Mouse (Mus musculus): ENCODE measurements around the gene Adamts9. TPM values are rescaled to one million over a fixed set of nuclear protein-coding genes. Genes with fewer than 3 reads are reported as not detected.

The Adamts9 gene
- polyA plus RNA-seq, 1 experiment from 2014 or later, result 8.2 TPM

- no peaks in the 10 kb centered on the region for H3K27me3 ChIP-seq (replicated peaks; ENCODE audit: control insufficient read depth, insufficient read depth, low read length)
- H3K36me3 ChIP-seq (ENCODE audit: control insufficient read depth, insufficient read depth, low read length), result peaks cover 16% of the 10 kb centered on the region
- 76% methylated on average over 4 of the region's 4 CpGs for WGBS
- no peak overlapping the region for H3K4me2 ChIP-seq (ENCODE audit: low read depth, low read length)
- H3K9me3 ChIP-seq (ENCODE audit: control insufficient read depth, low read length), result no peaks in the 10 kb centered on the region
- no peak overlapping the region for H3K4me3 ChIP-seq (ENCODE audit: low read depth, low read length)
- peaks cover 5% of the 10 kb centered on the region; the same call in 1 of the 2 replicates for H3K4me1 ChIP-seq (ENCODE audit: control insufficient read depth, insufficient read depth, low read length)
- no peak for ATAC-seq (ENCODE audit: low read depth)
- H3K9ac ChIP-seq (ENCODE audit: low read depth, low read length), result no peak overlapping the region
- DNase-seq (ENCODE audit: low spot score), result no peak
- H3K27ac ChIP-seq (replicated peaks; ENCODE audit: low read depth, low read length), result no peak overlapping the region
Measured at GRCm38 (mm10) chr6:92846614-92847013, 96.7 kb downstream of the Adamts9 start.

- H3K4me1 ChIP-seq (ENCODE audit: control insufficient read depth, insufficient read depth, low read length), result peaks cover 6% of the 10 kb centered on the region; the same call in 1 of the 2 replicates
- ATAC-seq (ENCODE audit: low read depth) (no peak), DNase-seq (ENCODE audit: low spot score) (no peak)
- WGBS, result 90% methylated on average over 8 of the region's 8 CpGs
- no peak overlapping the region for H3K4me2 ChIP-seq (ENCODE audit: low read depth, low read length)
- no peak overlapping the region for H3K4me3 ChIP-seq (ENCODE audit: low read depth, low read length)
- no peak overlapping the region for H3K9ac ChIP-seq (ENCODE audit: low read depth, low read length)
- H3K36me3 ChIP-seq (ENCODE audit: control insufficient read depth, insufficient read depth, low read length), result peaks cover 16% of the 10 kb centered on the region
- H3K27me3 ChIP-seq (replicated peaks; ENCODE audit: control insufficient read depth, insufficient read depth, low read length), result no peaks in the 10 kb centered on the region
- no peak overlapping the region for H3K27ac ChIP-seq (replicated peaks; ENCODE audit: low read depth, low read length)
- no peaks in the 10 kb centered on the region for H3K9me3 ChIP-seq (ENCODE audit: control insufficient read depth, low read length)
Measured at GRCm38 (mm10) chr6:92845898-92846297, 97.4 kb downstream of the Adamts9 start.

GRCm38 (mm10) chr6:92843474-92843873 is 99.8 kb downstream of the Adamts9 start:
- DNase-seq (ENCODE audit: low spot score) (no peak), ATAC-seq (ENCODE audit: low read depth) (no peak)
- no peak overlapping the region for H3K27ac ChIP-seq (replicated peaks; ENCODE audit: low read depth, low read length)
- no peak overlapping the region for H3K4me3 ChIP-seq (ENCODE audit: low read depth, low read length)
- no peaks in the 10 kb centered on the region for H3K9me3 ChIP-seq (ENCODE audit: control insufficient read depth, low read length)
- H3K9ac ChIP-seq (ENCODE audit: low read depth, low read length), result no peak overlapping the region
- no peaks in the 10 kb centered on the region for H3K27me3 ChIP-seq (replicated peaks; ENCODE audit: control insufficient read depth, insufficient read depth, low read length)
- peaks cover 8% of the 10 kb centered on the region; the same call in 1 of the 2 replicates for H3K36me3 ChIP-seq (ENCODE audit: control insufficient read depth, insufficient read depth, low read length)
- peaks cover 4% of the 10 kb centered on the region; the same call in 1 of the 2 replicates for H3K4me1 ChIP-seq (ENCODE audit: control insufficient read depth, insufficient read depth, low read length)
- no peak overlapping the region for H3K4me2 ChIP-seq (ENCODE audit: low read depth, low read length)
- 84% methylated on average over 2 of the region's 2 CpGs for WGBS

- DNase-seq (ENCODE audit: low spot score) (no peak), ATAC-seq (ENCODE audit: low read depth) (no peak)
- Histone ChIP-seq H3K4me1 (ENCODE audit: control insufficient read depth, insufficient read depth, low read length) (peaks cover 4% of the 10 kb centered on the region; the same call in 1 of the 2 replicates), H3K4me3 (ENCODE audit: low read depth, low read length) (no peak overlapping the region), H3K9ac (ENCODE audit: low read depth, low read length) (no peak overlapping the region), H3K27ac (replicated peaks; ENCODE audit: low read depth, low read length) (0 out of 2 replicates have a peak overlapping the region, but pooled peaks have one; percentile 4), H3K27me3 (replicated peaks; ENCODE audit: control insufficient read depth, insufficient read depth, low read length) (no peaks in the 10 kb centered on the region), H3K9me3 (ENCODE audit: control insufficient read depth, low read length) (no peaks in the 10 kb centered on the region), H3K36me3 (ENCODE audit: control insufficient read depth, insufficient read depth, low read length) (no peaks in the 10 kb centered on the region), H3K4me2 (ENCODE audit: low read depth, low read length) (no peak overlapping the region)
- 15% methylated on average over 2 of the region's 2 CpGs for WGBS
Measured at GRCm38 (mm10) chr6:92842000-92842399, 101.3 kb downstream of the Adamts9 start.

- Histone ChIP-seq H3K4me2 (ENCODE audit: low read depth, low read length) (no peak overlapping the region), H3K4me1 (ENCODE audit: control insufficient read depth, insufficient read depth, low read length) (peaks cover 6% of the 10 kb centered on the region; the same call in 1 of the 2 replicates), H3K36me3 (ENCODE audit: control insufficient read depth, insufficient read depth, low read length) (no peaks in the 10 kb centered on the region), H3K9ac (ENCODE audit: low read depth, low read length) (no peak overlapping the region), H3K27ac (replicated peaks; ENCODE audit: low read depth, low read length) (no peak overlapping the region), H3K9me3 (ENCODE audit: control insufficient read depth, low read length) (no peaks in the 10 kb centered on the region), H3K27me3 (replicated peaks; ENCODE audit: control insufficient read depth, insufficient read depth, low read length) (no peaks in the 10 kb centered on the region), H3K4me3 (ENCODE audit: low read depth, low read length) (no peak overlapping the region)
- 77% methylated on average over 2 of the region's 2 CpGs for WGBS
- no peak for ATAC-seq (ENCODE audit: low read depth)
- DNase-seq (ENCODE audit: low spot score), result peak; percentile 27
Measured at GRCm38 (mm10) chr6:92831106-92831505, 112.2 kb downstream of the Adamts9 start.

- Histone ChIP-seq H3K9ac (ENCODE audit: low read depth, low read length) (no peak overlapping the region), H3K4me1 (ENCODE audit: control insufficient read depth, insufficient read depth, low read length) (peaks cover 6% of the 10 kb centered on the region; the same call in 1 of the 2 replicates), H3K36me3 (ENCODE audit: control insufficient read depth, insufficient read depth, low read length) (no peaks in the 10 kb centered on the region), H3K4me3 (ENCODE audit: low read depth, low read length) (no peak overlapping the region), H3K4me2 (ENCODE audit: low read depth, low read length) (no peak overlapping the region), H3K27ac (replicated peaks; ENCODE audit: low read depth, low read length) (no peak overlapping the region), H3K9me3 (ENCODE audit: control insufficient read depth, low read length) (no peaks in the 10 kb centered on the region), H3K27me3 (replicated peaks; ENCODE audit: control insufficient read depth, insufficient read depth, low read length) (no peaks in the 10 kb centered on the region)
- DNase-seq (ENCODE audit: low spot score), result no peak
- no peak for ATAC-seq (ENCODE audit: low read depth)
- 91% methylated on average over 2 of the region's 2 CpGs for WGBS
Measured at GRCm38 (mm10) chr6:92829148-92829547, 114.1 kb downstream of the Adamts9 start.

GRCm38 (mm10) chr6:92827360-92827759 is 115.9 kb downstream of the Adamts9 start:
- Histone ChIP-seq H3K4me1 (ENCODE audit: control insufficient read depth, insufficient read depth, low read length) (peaks cover 6% of the 10 kb centered on the region; the same call in 1 of the 2 replicates), H3K9ac (ENCODE audit: low read depth, low read length) (no peak overlapping the region), H3K36me3 (ENCODE audit: control insufficient read depth, insufficient read depth, low read length) (no peaks in the 10 kb centered on the region), H3K27me3 (replicated peaks; ENCODE audit: control insufficient read depth, insufficient read depth, low read length) (no peaks in the 10 kb centered on the region), H3K4me3 (ENCODE audit: low read depth, low read length) (no peak overlapping the region), H3K9me3 (ENCODE audit: control insufficient read depth, low read length) (no peaks in the 10 kb centered on the region), H3K4me2 (ENCODE audit: low read depth, low read length) (no peak overlapping the region), H3K27ac (replicated peaks; ENCODE audit: low read depth, low read length) (no peak overlapping the region)
- ATAC-seq (ENCODE audit: low read depth) (no peak), DNase-seq (ENCODE audit: low spot score) (peak; percentile 35)
- WGBS, result 35% methylated on average over 5 of the region's 5 CpGs

- no peak overlapping the region for H3K4me3 ChIP-seq (ENCODE audit: low read depth, low read length)
- WGBS, result 85% methylated on average over 5 of the region's 5 CpGs
- DNase-seq (ENCODE audit: low spot score), result no peak
- ATAC-seq (ENCODE audit: low read depth), result no peak
- no peak overlapping the region for H3K9ac ChIP-seq (ENCODE audit: low read depth, low read length)
- H3K27me3 ChIP-seq (replicated peaks; ENCODE audit: control insufficient read depth, insufficient read depth, low read length), result no peaks in the 10 kb centered on the region
- no peak overlapping the region for H3K4me2 ChIP-seq (ENCODE audit: low read depth, low read length)
- peaks cover 9% of the 10 kb centered on the region; the same call in 1 of the 2 replicates for H3K4me1 ChIP-seq (ENCODE audit: control insufficient read depth, insufficient read depth, low read length)
- no peaks in the 10 kb centered on the region for H3K9me3 ChIP-seq (ENCODE audit: control insufficient read depth, low read length)
- H3K27ac ChIP-seq (replicated peaks; ENCODE audit: low read depth, low read length), result no peak overlapping the region
- no peaks in the 10 kb centered on the region for H3K36me3 ChIP-seq (ENCODE audit: control insufficient read depth, insufficient read depth, low read length)
Measured at GRCm38 (mm10) chr6:92826561-92826960, 116.7 kb downstream of the Adamts9 start.

- ATAC-seq (ENCODE audit: low read depth), result no peak
- Histone ChIP-seq H3K4me1 (ENCODE audit: control insufficient read depth, insufficient read depth, low read length) (peaks cover 11% of the 10 kb centered on the region; the same call in 1 of the 2 replicates), H3K9ac (ENCODE audit: low read depth, low read length) (no peak overlapping the region), H3K27me3 (replicated peaks; ENCODE audit: control insufficient read depth, insufficient read depth, low read length) (no peaks in the 10 kb centered on the region), H3K9me3 (ENCODE audit: control insufficient read depth, low read length) (no peaks in the 10 kb centered on the region), H3K4me3 (ENCODE audit: low read depth, low read length) (no peak overlapping the region), H3K27ac (replicated peaks; ENCODE audit: low read depth, low read length) (no peak overlapping the region), H3K36me3 (ENCODE audit: control insufficient read depth, insufficient read depth, low read length) (no peaks in the 10 kb centered on the region), H3K4me2 (ENCODE audit: low read depth, low read length) (no peak overlapping the region)
- DNase-seq (ENCODE audit: low spot score), result no peak
- WGBS, result 41% methylated on average over 7 of the region's 7 CpGs
Measured at GRCm38 (mm10) chr6:92823991-92824390, 119.3 kb downstream of the Adamts9 start.

Data from embryonic facial prominence, embryonic 14.5 days (tissue).